Mouse (Mus musculus) limb, embryonic 13.5 days (tissue): ENCODE data around the gene C4b. TPM values are rescaled to one million over a fixed set of nuclear protein-coding genes. Genes with fewer than 3 reads are reported as not detected.

Experiments used
- ATAC-seq: fragments of 200-750 bp; cut with Nextera tagmentation; 2 replicates; pipeline ENCODE4 v1.8.0; 2017; ENCODE audit warnings: low read depth, moderate number of reproducible peaks, moderate TSS enrichment; ENCODE audit not compliant: low FRiP score
- H3K27ac ChIP-seq: fragments of 300-500 bp; sonication (generic); 2 replicates; pipeline ENCODE4 v1.5.1; 2015; ENCODE audit warnings: inconsistent platforms, mild to moderate bottlenecking, moderate library complexity
- H3K27me3 ChIP-seq: fragments of 300-500 bp; sonication (generic); 2 replicates; pipeline ENCODE4 v1.6.1; 2015; ENCODE audit warnings: mild to moderate bottlenecking, inconsistent platforms
- H3K36me3 ChIP-seq: fragments of 300-500 bp; sonication (generic); 2 replicates; pipeline ENCODE4 v1.6.1; 2015; ENCODE audit warnings: inconsistent platforms, mild to moderate bottlenecking, moderate library complexity
- H3K4me1 ChIP-seq: fragments of 300-500 bp; sonication (generic); 2 replicates; pipeline ENCODE4 v1.6.1; 2015; ENCODE audit warnings: inconsistent platforms
- H3K4me2 ChIP-seq: fragments of 300-500 bp; sonication (generic); replicated peaks from 2 replicates; pipeline ENCODE4 v1.6.1; 2015; ENCODE audit warnings: inconsistent platforms, mild to moderate bottlenecking, moderate library complexity
- H3K4me3 ChIP-seq: fragments of 300-500 bp; sonication (generic); 2 replicates; pipeline ENCODE4 v1.5.1; 2015; ENCODE audit warnings: moderate library complexity, mild to moderate bottlenecking, inconsistent platforms
- H3K9ac ChIP-seq: fragments of 300-500 bp; sonication (generic); 2 replicates; pipeline ENCODE4 v1.6.1; 2015; ENCODE audit warnings: mild to moderate bottlenecking, inconsistent platforms
- H3K9me3 ChIP-seq: fragments of 300-500 bp; sonication (generic); 2 replicates; pipeline ENCODE4 v1.6.1; 2016; ENCODE audit warnings: inconsistent platforms
- WGBS: fragments of 180-500 bp; shearing (Covaris S2); methylation state at CpG from one replicate; pipeline ENCODE4 v1.1.7; 2015; 5-methylcytosine and 5-hydroxymethylcytosine counted together
- microRNA-seq: library from miRNA; unstranded; fragments of <30 nt; microRNA quantifications from one replicate; pipeline ENCODE4, GENCODE M21; 2016
- polyA plus RNA-seq: library from polyadenylated mRNA; unstranded; fragments of >200 nt; fragmentation: Nextera tagmentation; extraction: Ambion mirVana; gene quantifications from 2 replicates; pipeline ENCODE4 v1.2.1, GENCODE M21; 2015

Gene C4b
- polyA plus RNA-seq, 1 experiment from 2014 or later: 0.06 TPM

DNA sequence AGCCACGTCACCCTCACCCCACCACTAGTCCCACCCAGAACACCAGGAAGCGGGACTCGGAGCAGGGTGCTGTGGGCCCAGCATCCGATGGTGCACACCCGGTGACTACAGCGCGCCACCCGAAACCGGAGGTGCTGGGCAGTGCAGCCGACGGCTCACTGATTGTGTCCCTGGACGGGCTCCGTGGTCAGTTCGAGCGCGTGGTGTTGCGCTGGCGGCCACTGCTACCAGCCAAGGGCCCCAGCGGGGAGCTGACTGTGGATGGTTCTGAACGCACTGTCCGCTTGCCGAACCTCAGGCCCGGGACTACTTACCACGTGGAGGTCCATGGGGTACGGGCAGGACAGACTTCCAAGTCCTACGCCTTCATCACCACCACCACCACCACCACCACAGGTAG, 63.5 kb downstream of the C4b start:
- Histone ChIP-seq H3K4me1 (peaks cover 18% of the 10 kb centered on the region), H3K9ac (no peak overlapping the region), H3K9me3 (no peaks in the 10 kb centered on the region), H3K27ac (no peak overlapping the region), H3K4me3 (no peak overlapping the region), H3K4me2 (no peak overlapping the region), H3K36me3 (no peaks in the 10 kb centered on the region), H3K27me3 (peaks cover 76% of the 10 kb centered on the region)
- ATAC-seq: no peak
- WGBS: 85% methylated on average over 26 of the region's 26 CpGs

Small RNAs within 50 kb of the gene (microRNA-seq; reads per million reads assigned to microRNA genes)
- not detected for gene Gm27471

Other genes starting within 250 kb of the C4b start
- gene Btnl6, start 226.5 kb downstream of the C4b start, polyA plus RNA-seq: not detected in 2 replicates
- gene Notch4, start 179.6 kb downstream of the C4b start, polyA plus RNA-seq: 4.8 and 5.3 TPM in 2 replicates
- gene Gpsm3, start 154.1 kb downstream of the C4b start, polyA plus RNA-seq: 4.0 and 5.8 TPM in 2 replicates
- gene Pbx2, start 152.6 kb downstream of the C4b start, polyA plus RNA-seq: 17.6 and 18.9 TPM in 2 replicates
- 3.5 TPM in 2 replicates for gene Ager, start 146.0 kb downstream of the C4b start, polyA plus RNA-seq
- 133 and 135 TPM in 2 replicates for gene Rnf5, start 140.2 kb downstream of the C4b start, polyA plus RNA-seq
- 52.9 and 58.4 TPM in 2 replicates for gene Agpat1, start 139.6 kb downstream of the C4b start, polyA plus RNA-seq
- 6.6 and 7.3 TPM in 2 replicates for gene Egfl8, start 127.9 kb downstream of the C4b start, polyA plus RNA-seq
- 22.8 and 24.4 TPM in 2 replicates for gene Ppt2, start 115.4 kb downstream of the C4b start, polyA plus RNA-seq
- gene Prrt1, start 114.3 kb downstream of the C4b start, polyA plus RNA-seq: 0.25 and 0.40 TPM in 2 replicates
- 16.5 and 18.8 TPM in 2 replicates for gene Fkbpl, start 99.1 kb downstream of the C4b start, polyA plus RNA-seq
- gene Atf6b, start 96.7 kb downstream of the C4b start, polyA plus RNA-seq: 97.6 and 99.6 TPM in 2 replicates
- gene Tnxb, start 73.3 kb downstream of the C4b start, polyA plus RNA-seq: 0.09 TPM in 2 replicates
- gene Cyp21a1, start 60.7 kb upstream of the C4b start, polyA plus RNA-seq: 0.18 TPM in 1 of 2 replicates, not detected in the other
- 28.2 and 28.7 TPM in 2 replicates for gene Stk19, start 93.1 kb upstream of the C4b start, polyA plus RNA-seq
- gene Dxo, start 93.1 kb upstream of the C4b start, polyA plus RNA-seq: 62.8 and 74.3 TPM in 2 replicates
- gene Skiv2l, start 106.3 kb upstream of the C4b start, polyA plus RNA-seq: 54.0 and 55.2 TPM in 2 replicates
- gene Nelfe, start 106.5 kb upstream of the C4b start, polyA plus RNA-seq: 114 and 126 TPM in 2 replicates
- gene Cfb, start 118.6 kb upstream of the C4b start, polyA plus RNA-seq: 1.9 and 2.0 TPM in 2 replicates
- 5.4 TPM in 2 replicates for gene Zbtb12, start 135.6 kb upstream of the C4b start, polyA plus RNA-seq
- not detected in 2 replicates for gene Gm20547, start 138.2 kb upstream of the C4b start, polyA plus RNA-seq
- 1.6 and 2.4 TPM in 2 replicates for gene C2, start 154.4 kb upstream of the C4b start, polyA plus RNA-seq
- 97.0 and 103 TPM in 2 replicates for gene Ehmt2, start 154.6 kb upstream of the C4b start, polyA plus RNA-seq
- gene Slc44a4, start 170.6 kb upstream of the C4b start, polyA plus RNA-seq: 0.14 TPM in 1 of 2 replicates, not detected in the other
- 20.0 and 21.0 TPM in 2 replicates for gene Neu1, start 187.4 kb upstream of the C4b start, polyA plus RNA-seq
- gene Hspa1b, start 215.4 kb upstream of the C4b start, polyA plus RNA-seq: 0.32 and 0.43 TPM in 2 replicates
- gene Gm20481, start 226.0 kb upstream of the C4b start, polyA plus RNA-seq: not detected in 2 replicates
- gene Hspa1a, start 228.3 kb upstream of the C4b start, polyA plus RNA-seq: 3.7 and 4.4 TPM in 2 replicates
- gene Hspa1l, start 228.8 kb upstream of the C4b start, polyA plus RNA-seq: 0.49 and 0.81 TPM in 2 replicates
- 196 and 200 TPM in 2 replicates for gene Lsm2, start 238.0 kb upstream of the C4b start, polyA plus RNA-seq